Mouse (Mus musculus): ENCODE data around the gene Shmt2.
A peak's percentile ranks its signal among the peaks of the same experiment; 100 is the strongest.

The Shmt2 gene

GRCm38 (mm10) chr10:127512307-127512666, 10.0 kb downstream of the Shmt2 start:
- DNase-seq (ENCODE audit: low spot score): no peak

GRCm38 (mm10) chr10:127511634-127512306, 10.5 kb downstream of the Shmt2 start:
- DNase-seq (ENCODE audit: low spot score): peak; percentile 82

GRCm38 (mm10) chr10:127510895-127511617, 11.2 kb downstream of the Shmt2 start:
- peak; percentile 51 for DNase-seq (ENCODE audit: low spot score)

DNA sequence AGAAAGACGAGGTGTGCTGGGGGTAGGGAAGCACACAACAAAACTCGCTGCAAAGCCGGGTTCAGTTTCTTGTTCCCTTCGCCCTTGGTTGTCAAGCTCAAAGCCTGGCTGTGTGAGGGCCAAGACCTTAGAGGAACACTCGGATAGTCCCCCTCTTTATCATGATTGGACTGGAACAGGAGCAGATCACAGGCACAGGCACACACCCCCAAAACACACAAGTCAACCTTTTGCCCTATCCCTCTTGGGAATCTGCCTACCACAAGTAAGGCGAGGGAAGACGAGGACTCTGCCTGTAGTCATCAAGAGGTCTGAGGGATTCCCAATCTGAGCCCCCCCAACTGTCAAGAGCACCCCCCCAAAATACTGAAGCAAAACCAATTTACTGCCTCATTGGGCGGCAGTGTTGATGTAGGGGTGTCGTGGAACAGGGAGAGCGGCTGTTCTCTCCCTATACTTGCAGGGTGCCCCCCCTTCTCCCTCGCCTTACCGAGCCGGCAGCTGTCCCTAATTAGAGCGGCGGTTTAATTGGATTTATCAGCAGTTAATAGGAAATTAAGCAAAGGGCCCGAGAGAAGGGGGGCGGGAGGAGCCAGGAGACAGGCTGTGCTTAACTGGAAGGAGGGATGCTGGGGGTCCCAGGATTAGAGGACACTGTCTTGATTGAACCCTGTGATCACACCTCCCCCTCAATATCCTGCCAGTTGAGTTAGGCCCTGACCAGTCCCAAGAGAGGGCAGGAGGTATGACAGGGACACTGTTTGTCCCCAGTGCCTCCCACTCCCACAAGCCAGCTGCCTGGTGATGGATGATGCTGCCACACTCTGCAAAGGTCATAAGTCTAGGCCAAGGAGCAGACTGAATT, 12.2 kb downstream of the Shmt2 start:
- DNase-seq (ENCODE audit: low spot score): peak; percentile 74

DNA sequence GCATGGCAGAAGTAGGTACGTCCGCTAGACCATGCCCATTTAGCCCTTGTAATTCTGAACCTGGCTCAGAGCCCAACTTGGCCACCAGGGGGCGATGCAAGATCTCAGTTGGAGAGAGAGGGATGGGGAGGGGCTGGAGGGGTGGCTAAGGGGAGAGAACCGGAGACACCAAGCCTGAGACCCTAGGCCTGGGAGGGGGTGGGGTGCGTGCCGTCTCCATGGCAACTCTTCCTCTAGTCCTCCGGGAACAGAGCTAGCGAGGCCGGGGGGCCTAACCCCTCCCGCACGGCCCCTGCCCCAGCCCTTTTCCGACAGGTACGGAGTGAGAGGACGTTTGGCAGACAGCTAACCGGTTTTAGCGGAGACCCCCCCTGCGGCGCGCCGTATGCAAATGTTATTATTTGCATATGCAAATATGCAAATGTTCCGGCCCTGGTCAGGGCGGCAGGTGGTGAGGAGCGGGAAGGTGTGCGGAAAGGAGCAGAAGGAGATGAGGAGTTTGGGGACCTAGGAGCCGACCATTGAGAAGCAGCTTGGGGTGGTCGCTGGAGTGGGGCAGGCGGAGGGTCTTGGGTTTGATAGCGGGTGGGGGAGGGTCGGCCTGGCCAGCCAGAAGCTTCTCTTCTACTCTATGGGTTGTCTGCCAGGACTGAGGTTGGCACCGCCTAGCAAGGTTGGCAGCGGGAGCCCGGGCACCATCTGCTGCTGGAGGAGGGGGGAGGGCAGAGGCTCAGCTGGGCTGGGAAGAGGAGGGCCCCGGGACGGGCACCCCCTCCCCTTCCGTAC, 13.0 kb downstream of the Shmt2 start:
- peak; percentile 98 for DNase-seq (ENCODE audit: low spot score)

DNA sequence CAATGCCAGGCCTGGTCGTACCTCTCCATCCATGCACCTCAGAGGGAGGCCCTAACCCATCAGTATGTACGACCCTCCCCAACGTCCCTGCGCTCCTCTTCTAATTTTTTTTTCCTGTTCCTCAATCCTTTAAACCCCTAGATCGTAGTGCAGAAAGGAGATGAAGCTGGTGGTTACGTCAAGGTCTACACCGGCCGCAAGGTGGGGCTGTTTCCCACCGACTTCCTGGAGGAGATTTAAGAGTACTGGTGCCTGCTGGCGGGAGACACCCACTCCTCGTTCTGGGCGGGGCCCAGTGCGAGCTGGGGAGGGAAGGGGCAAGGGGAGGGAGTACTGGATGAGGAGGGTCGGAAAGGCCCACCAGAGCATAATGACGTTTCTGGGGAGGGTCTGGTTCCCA, 14.0 kb downstream of the Shmt2 start:
- peak; percentile 88 for DNase-seq (ENCODE audit: low spot score)

DNA sequence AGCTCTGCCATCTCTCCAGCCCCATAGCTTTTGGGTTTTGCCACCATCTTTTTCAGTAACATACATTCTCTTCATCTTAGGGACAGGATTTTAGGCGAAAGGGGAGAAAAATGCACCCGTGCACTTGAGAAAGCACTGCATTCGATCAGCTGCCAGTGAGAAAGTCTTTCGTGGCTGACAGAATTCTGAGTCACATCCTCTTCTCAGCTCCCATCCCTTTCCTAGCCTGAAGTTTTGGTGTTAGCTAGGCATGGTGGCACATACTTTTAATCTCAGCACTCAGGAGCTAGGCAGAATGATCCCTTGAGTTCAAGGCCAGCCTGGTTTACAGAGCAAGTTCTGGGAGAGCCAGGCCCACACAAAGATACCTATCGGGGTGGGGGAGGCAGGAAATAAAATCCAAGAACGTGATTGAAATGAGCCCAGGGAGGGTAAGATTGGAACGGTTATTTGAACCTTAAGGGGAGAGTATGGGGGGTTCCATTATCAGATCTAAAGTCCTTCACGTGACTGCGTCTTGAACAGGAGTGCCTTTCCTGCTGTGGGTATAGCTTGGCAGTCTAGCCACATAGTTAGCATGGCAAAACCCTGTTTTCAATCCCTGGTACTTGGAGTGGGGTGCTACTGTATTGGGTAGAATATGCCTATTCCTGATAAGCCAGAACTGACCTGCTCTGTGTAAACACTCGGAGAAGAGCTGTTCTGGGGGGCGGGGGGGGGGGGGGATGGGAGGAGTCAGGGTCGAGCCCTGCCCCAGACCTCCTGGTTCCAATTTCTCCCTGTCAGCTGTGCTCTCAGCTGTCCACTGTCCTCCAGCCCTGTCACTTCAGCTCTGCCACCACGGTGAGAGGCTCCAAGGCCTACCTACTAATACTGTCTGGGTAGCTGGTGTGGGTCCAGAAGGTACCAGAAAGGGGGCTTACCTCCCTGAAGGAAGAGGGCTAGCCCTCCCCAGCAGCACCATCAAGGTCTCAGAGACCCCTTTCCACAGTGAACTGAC, 21.1 kb downstream of the Shmt2 start, which contains the start of gene Stac3:
Stac3 (plus strand) TSS at position 793 of the 1,000 bp plus-strand sequence.
- no peak for DNase-seq (ENCODE audit: low spot score)

- DNase-seq (ENCODE audit: low spot score): no peak
Observed at GRCm38 (mm10) chr10:127500042-127500441, 22.2 kb downstream of the Shmt2 start.

DNA sequence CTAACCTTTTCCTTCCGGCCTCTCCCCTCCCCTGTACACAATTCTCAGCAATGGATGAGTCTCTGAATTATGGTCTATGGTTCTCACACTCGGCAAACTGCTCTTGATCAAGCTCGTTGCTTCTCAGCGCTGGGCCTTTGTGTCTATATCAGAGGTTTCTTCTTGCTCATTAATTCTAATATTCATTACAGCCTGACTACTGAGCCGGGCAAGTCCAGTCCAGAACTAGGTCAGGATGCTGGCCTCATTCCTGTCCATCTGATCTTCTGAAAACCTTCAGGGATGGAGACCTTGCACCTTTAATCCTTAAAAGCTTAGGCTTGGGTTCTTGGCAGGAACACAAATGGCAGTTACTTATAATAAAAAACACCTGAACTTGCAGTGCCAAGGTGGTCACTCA, 22.7 kb downstream of the Shmt2 start:
- peak; percentile 61 for DNase-seq (ENCODE audit: low spot score)

DNA sequence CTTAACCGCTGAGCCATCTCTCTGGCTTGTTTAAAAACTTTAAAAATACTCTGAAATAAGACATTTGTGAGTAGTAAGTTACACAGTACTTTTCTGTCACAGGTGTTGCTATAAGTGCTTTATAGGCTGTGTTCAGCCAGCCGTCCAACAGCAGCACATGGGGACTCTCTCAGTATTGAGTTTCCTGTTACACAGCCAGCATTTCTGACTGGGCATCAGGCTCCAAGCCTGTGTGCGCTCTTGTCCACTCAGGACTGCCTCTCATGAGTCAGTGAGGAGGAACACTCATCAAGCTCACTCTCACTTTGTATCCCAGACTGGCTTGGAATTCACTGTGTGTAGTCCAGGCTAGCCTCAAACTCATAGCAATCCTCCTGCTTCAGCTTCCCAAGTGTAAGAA, 26.1 kb downstream of the Shmt2 start:
- no peak for DNase-seq (ENCODE audit: low spot score)

- DNase-seq (ENCODE audit: low spot score): no peak
Observed at GRCm38 (mm10) chr10:127492118-127492517, 30.1 kb downstream of the Shmt2 start.

DNA sequence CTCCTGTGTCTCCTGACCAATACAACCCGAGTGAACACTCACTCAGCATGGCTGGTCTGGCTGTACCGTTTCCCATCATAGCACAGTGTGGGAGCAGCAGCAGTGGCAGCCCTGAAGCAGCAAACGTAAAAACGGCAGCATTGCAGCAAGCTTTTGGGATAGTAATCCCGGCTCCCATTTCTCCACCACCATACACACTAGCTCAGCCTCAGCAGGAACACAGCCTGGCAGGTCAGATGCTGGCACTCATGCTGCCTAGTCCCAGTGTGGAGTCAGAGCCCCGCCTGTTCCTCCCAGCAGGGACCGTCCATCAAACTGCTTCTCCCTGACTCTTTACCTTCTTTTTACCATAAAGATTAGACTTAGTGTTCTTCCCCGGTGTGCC, 31.1 kb downstream of the Shmt2 start:
- DNase-seq (ENCODE audit: low spot score): no peak

GRCm38 (mm10) chr10:127490160-127491127, 31.8 kb downstream of the Shmt2 start:
- no peak for DNase-seq (ENCODE audit: low spot score)

- DNase-seq (ENCODE audit: low spot score): no peak
Observed at GRCm38 (mm10) chr10:127488856-127489255, 33.4 kb downstream of the Shmt2 start.

- DNase-seq (ENCODE audit: low spot score): no peak
Observed at GRCm38 (mm10) chr10:127485235-127485634, 37.0 kb downstream of the Shmt2 start.

- DNase-seq (ENCODE audit: low spot score): no peak
Observed at GRCm38 (mm10) chr10:127480833-127481813, 41.1 kb downstream of the Shmt2 start.

DNA sequence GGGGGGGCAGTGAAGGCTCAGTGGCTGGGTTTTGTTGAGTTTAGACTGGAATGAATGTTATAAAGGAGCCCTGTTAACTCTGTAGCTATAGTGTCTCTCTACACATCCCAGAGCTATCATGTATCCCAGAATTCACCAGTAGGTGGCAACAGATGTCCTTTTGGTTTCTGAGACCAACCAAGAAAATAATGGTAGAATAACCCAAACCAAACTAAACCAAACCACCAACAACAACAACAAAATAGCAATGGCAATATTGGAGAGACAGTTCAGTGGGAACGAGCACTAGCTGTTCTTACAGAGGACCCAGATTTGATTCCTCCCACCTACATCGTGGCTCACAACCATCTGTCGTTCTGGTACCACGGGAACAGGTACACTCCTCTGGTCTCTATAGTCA, 43.1 kb downstream of the Shmt2 start:
- DNase-seq (ENCODE audit: low spot score): peak; percentile 74

- DNase-seq (ENCODE audit: low spot score): no peak
Observed at GRCm38 (mm10) chr10:127477301-127477700, 44.9 kb downstream of the Shmt2 start.
